Mouse (Mus musculus) T-cell, adult 66 days (primary cell): Measurements from ENCODE around the gene Slco4c1. TPM values are rescaled to one million over a fixed set of nuclear protein-coding genes. Genes with fewer than 3 reads are reported as not detected.

Experiments
- total RNA-seq, 2 experiments: library from RNA; stranded (reverse); gene quantifications; 3 replicates in 1 of 2; 4 replicates in 1 of 2; pipeline ENCODE4 v1.2.4; 2023

Slco4c1 gene
- not detected for total RNA-seq

GRCm38 (mm10) chr1:96871528-96872360 lies at the start of gene Slco4c1:
Gene Slco4c1, minus strand, starts transcription at chr1:96872171.

